Mouse (Mus musculus) gastrocnemius, postnatal 4 days (tissue): ENCODE measurements around the gene 9530053A07Rik. TPM values are rescaled to one million over a fixed set of nuclear protein-coding genes. Genes with fewer than 3 reads are reported as not detected.
"Not testable (repeated sequence)": the region's sequence is repeated elsewhere in the genome, so short reads cannot be mapped to it uniquely, and the experiment has no call there.

Source experiments
- DNase-seq, 2 experiments: peaks; one replicate each; pipeline ENCODE4 v3.0.0; 2021 to 2022; ENCODE audit warnings: low spot score in 2 of 2, mixed read lengths in 2 of 2
- long read RNA-seq, 2 experiments: library from polyadenylated mRNA; stranded (forward); transcript quantifications; one replicate each; pipeline ENCODE4 v2.0.0; 2021
- total RNA-seq, 2 experiments: library from RNA; stranded (reverse); gene quantifications; 2 replicates each; pipeline ENCODE4 v1.2.3; 2021

Gene 9530053A07Rik
- not detected for total RNA-seq
- long read RNA-seq, experiment 1 = 0 reads
- long read RNA-seq, experiment 2 = 0 reads

- DNase-seq = no peak
Measured at GRCm38 (mm10) chr7:28129166-28129565, at the start of gene 9530053A07Rik. TSS of gene 9530053A07Rik (plus strand) at chr7:28129466.

- no peak for DNase-seq
Measured at GRCm38 (mm10) chr7:28084215-28084614, 45.1 kb upstream of the 9530053A07Rik start.

GRCm38 (mm10) chr7:28086236-28086635 lies 43.0 kb upstream of the 9530053A07Rik start:
- no peak for DNase-seq

GRCm38 (mm10) chr7:28093541-28093940 lies 35.7 kb upstream of the 9530053A07Rik start:
- peak; percentile 5 to 13 for DNase-seq

- DNase-seq = peak in 1 of 2 experiments; percentile 5
Measured at GRCm38 (mm10) chr7:28099101-28099500, 30.2 kb upstream of the 9530053A07Rik start.

GRCm38 (mm10) chr7:28100596-28101590 lies 28.4 kb upstream of the 9530053A07Rik start:
- DNase-seq = peak in 1 of 2 experiments; percentile 29

- peak in 1 of 2 experiments; percentile 6 for DNase-seq
Measured at GRCm38 (mm10) chr7:28102936-28103335, 26.3 kb upstream of the 9530053A07Rik start.

GRCm38 (mm10) chr7:28104670-28105069 lies 24.6 kb upstream of the 9530053A07Rik start:
- DNase-seq = no peak

- DNase-seq = no peak
Measured at GRCm38 (mm10) chr7:28106241-28106640, 23.0 kb upstream of the 9530053A07Rik start.

- DNase-seq = no peak
Measured at GRCm38 (mm10) chr7:28114648-28115047, 14.6 kb upstream of the 9530053A07Rik start.

GRCm38 (mm10) chr7:28137613-28138012 lies 8.3 kb downstream of the 9530053A07Rik start:
- peak in 1 of 2 experiments; percentile 32 for DNase-seq

GRCm38 (mm10) chr7:28148263-28148662 lies 19.0 kb downstream of the 9530053A07Rik start:
- peak; percentile 53 to 67 for DNase-seq

- DNase-seq = no peak
Measured at GRCm38 (mm10) chr7:28149841-28150240, 20.6 kb downstream of the 9530053A07Rik start.

GRCm38 (mm10) chr7:28151584-28152221 lies 22.4 kb downstream of the 9530053A07Rik start:
- DNase-seq = peak in 1 of 2 experiments; percentile 51

GRCm38 (mm10) chr7:28153595-28153994 lies 24.3 kb downstream of the 9530053A07Rik start:
- not testable (repeated sequence) for DNase-seq

- no peak for DNase-seq
Measured at GRCm38 (mm10) chr7:28159292-28159691, 30.0 kb downstream of the 9530053A07Rik start.

- no peak for DNase-seq
Measured at GRCm38 (mm10) chr7:28159893-28160292, 30.6 kb downstream of the 9530053A07Rik start.

- no peak for DNase-seq
Measured at GRCm38 (mm10) chr7:28161163-28161749, 32.0 kb downstream of the 9530053A07Rik start.

- DNase-seq = no peak
Measured at GRCm38 (mm10) chr7:28165406-28165805, 36.1 kb downstream of the 9530053A07Rik start.

- DNase-seq = peak; percentile 51 to 79
Measured at GRCm38 (mm10) chr7:28168320-28169115, 39.3 kb downstream of the 9530053A07Rik start.
